Mouse (Mus musculus) olfactory bulb, adult 2 months (tissue): Measurements from ENCODE around the gene Cfap43. TPM values are rescaled to one million over a fixed set of nuclear protein-coding genes. Genes with fewer than 3 reads are reported as not detected.

Source experiments
- H3K27ac ChIP-seq: fragments of 200-500 bp; 2 replicates; pipeline ENCODE4 v1.5.1; 2012; ENCODE audit warnings: low read depth, low read length; ENCODE audit not compliant: insufficient read depth
- H3K4me1 ChIP-seq: fragments of 200-500 bp; 2 replicates; pipeline ENCODE4 v1.6.1; 2012; ENCODE audit warnings: low read length; ENCODE audit not compliant: control insufficient read depth, insufficient read depth
- H3K4me3 ChIP-seq: fragments of 200-500 bp; 2 replicates; pipeline ENCODE4 v1.5.1; 2012; ENCODE audit warnings: mild to moderate bottlenecking, low read depth, low read length, moderate library complexity; ENCODE audit not compliant: insufficient read depth
- CTCF ChIP-seq: fragments of 200-500 bp; IDR thresholded peaks from 2 replicates; pipeline ENCODE4 v1.5.1; 2012; ENCODE audit warnings: low read depth, mild to moderate bottlenecking, low read length, moderate library complexity; ENCODE audit not compliant: insufficient read depth
- POLR2A ChIP-seq: fragments of 200-500 bp; IDR thresholded peaks from 2 replicates; pipeline ENCODE4 v1.6.1; 2012; ENCODE audit warnings: mild to moderate bottlenecking, low read depth, low read length, moderate library complexity; ENCODE audit not compliant: insufficient read depth
- WGBS: fragments of 180-500 bp; shearing (Covaris S2); methylation state at CpG from one replicate; pipeline ENCODE4 v1.1.7; 2018; 5-methylcytosine and 5-hydroxymethylcytosine counted together
- polyA plus RNA-seq: library from polyadenylated mRNA; stranded (reverse); fragments of >200 nt; gene quantifications from 2 replicates; pipeline ENCODE4 v1.2.4, GENCODE M21; 2012; ENCODE audit warnings: low replicate concordance; ENCODE audit not compliant: missing spikeins, insufficient read depth, insufficient read length

The Cfap43 gene
- polyA plus RNA-seq, 1 experiment: not detected

DNA sequence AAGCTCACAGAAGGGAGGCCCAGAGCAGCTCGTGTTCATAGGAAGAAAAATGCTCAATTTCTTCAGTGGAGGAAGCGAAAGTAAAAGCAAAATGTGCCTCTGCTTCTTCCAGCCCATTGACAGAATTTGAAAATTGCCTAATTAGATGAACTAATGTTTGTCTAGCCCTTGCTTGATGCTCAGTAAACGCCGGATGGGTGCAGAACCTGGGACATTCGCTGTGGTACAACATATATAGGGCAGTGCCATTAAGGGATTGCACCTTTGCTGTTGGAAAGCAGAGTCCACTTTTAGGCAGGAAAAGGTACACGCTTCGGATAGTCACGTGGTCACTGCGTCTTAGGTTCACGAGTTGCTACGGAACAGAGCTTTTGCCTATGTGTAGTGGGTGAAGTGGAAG, 17.4 kb upstream of the Cfap43 start:
- Histone ChIP-seq H3K27ac (no peak overlapping the region), H3K4me1 (peaks cover 14% of the 10 kb centered on the region), H3K4me3 (no peak overlapping the region)
- TF ChIP-seq CTCF (no peak), POLR2A (no peak)
- WGBS: 84% methylated on average over 11 of the region's 11 CpGs

DNA sequence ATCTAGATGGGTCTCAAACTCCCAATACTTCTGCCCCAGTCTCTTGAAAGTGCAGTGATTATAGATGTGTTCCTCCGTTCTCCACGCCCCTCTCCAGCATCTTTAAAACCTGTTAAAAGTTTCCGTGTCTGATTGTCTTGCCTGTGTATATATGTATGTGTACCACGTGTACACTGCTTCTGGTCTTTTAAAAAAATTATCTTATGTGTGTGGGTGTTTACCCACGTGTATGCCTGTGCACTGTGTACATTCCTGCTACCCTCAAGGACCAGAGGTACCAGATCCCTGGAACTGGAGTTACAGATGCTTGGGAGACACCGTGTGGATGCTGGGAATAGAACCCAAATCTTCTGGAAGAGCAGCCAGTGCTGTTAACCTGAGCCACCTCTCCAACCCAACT, 16.4 kb upstream of the Cfap43 start:
- Histone ChIP-seq H3K27ac (no peak overlapping the region), H3K4me3 (no peak overlapping the region), H3K4me1 (peaks cover 14% of the 10 kb centered on the region)
- WGBS: 88% methylated on average over 6 of the region's 6 CpGs
- TF ChIP-seq POLR2A (no peak), CTCF (no peak)

DNA sequence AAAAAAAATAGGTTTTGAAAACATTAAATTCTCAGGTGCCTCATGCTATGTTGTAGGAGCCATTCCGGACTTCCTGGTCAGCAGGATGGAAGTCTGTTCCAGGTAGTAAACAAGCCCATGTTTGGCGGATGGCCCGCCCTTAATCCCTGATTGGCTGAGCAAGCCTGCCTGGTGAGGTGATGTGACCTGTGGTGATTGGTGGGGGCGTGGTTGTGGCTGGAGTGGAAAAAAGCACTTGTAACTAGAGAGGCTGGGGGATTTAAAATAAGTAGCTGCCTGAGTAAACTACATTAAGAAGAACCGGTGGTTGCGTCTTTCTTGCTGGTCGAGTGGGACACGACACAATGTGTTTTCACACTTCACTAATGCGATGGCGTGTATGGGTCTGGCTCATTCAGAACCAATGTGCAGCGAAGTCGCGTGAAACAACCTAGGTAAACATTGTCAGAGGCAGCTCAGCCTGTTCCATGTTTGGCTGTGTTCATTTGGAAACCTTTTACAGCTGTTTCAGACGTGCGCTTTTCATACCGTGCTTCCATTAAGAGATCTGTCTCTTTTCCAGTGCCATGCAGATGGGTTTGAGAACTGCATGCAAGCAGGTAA, 15.7 kb upstream of the Cfap43 start:
- Histone ChIP-seq H3K4me1 (peaks cover 12% of the 10 kb centered on the region), H3K4me3 (no peak overlapping the region), H3K27ac (no peak overlapping the region)
- 77% methylated on average over 16 of the region's 16 CpGs for WGBS
- TF ChIP-seq POLR2A (no peak), CTCF (no peak)

DNA sequence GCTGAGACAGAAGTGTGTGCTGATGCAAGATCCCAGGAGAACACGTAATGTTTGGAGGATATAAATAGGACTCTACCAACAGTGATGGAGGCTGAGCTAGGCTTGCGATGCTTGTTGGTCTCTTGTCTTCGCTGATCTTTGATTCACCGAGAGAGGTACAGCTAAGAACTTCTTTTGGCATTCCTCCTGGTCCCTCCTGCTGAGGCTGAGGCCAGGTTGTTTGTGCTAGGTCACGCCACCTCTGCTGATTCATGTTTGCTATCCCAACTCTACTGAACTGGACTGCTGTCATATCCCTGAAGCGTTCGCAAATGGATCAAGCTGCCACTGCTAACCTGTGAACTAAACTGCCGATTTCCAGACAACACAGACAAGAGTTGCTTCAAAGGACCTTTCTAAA, 15.1 kb upstream of the Cfap43 start:
- Histone ChIP-seq H3K4me1 (peaks cover 12% of the 10 kb centered on the region), H3K4me3 (no peak overlapping the region), H3K27ac (no peak overlapping the region)
- 93% methylated on average over 8 of the region's 8 CpGs for WGBS
- TF ChIP-seq POLR2A (no peak), CTCF (no peak)

DNA sequence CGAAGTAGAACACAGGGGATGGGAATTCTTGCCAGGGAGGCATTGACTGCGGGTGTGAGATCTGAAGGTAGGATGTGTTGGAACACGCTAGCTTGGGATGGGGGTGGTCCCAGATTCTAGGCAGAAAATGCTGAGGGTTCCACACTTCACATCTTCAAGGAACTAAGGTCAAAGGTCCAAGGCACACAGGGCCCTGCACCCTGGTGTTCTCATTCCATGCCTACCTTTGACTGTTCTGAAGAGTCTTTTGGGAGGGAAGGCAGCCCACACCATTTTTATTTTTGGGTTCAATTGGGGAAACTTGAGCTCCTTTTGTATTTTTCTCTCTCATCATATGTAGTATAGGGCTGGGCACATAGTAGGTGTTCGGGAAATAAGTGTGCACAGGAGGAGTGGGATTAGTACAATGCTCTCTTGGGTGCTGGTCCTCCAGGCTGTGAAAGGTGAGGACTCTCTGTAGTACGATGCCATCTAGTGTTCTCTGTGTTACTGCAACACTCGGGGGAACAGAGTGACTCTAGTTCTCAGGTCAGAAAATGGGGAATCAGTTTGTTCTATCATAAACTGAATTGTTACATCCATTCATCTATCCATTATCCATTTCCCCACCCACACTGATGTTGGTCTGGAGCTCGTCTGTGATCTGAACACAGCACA, 13.0 kb upstream of the Cfap43 start:
- TF ChIP-seq CTCF (no peak), POLR2A (no peak)
- WGBS: 41% methylated on average over 7 of the region's 7 CpGs
- Histone ChIP-seq H3K4me3 (no peak overlapping the region), H3K27ac (no peak overlapping the region), H3K4me1 (no peaks in the 10 kb centered on the region)

DNA sequence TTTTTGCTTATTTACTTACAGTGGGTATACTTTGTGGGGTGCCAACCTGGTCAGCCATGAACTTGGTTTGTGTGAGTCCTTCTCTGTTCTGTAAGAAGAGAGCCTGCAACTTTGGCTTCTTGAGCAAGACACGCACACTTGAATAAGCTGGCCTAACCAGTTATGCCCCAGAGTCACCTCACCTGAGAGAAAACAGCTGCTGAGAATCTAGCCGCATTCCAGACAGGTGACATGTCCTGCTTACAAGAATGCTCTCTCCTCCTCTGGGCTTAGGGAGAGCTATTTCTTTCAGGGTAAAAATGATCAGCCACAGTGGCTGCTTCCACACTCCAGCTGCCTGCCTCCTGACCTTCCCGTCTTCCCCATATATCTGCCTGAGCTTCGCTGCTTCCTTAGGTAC, 10.0 kb upstream of the Cfap43 start:
- 94% methylated on average over 4 of the region's 4 CpGs for WGBS
- TF ChIP-seq POLR2A: no peak
- TF ChIP-seq CTCF: no peak
- no peak overlapping the region for H3K4me3 ChIP-seq
- no peak overlapping the region for H3K27ac ChIP-seq
- H3K4me1 ChIP-seq: no peaks in the 10 kb centered on the region

DNA sequence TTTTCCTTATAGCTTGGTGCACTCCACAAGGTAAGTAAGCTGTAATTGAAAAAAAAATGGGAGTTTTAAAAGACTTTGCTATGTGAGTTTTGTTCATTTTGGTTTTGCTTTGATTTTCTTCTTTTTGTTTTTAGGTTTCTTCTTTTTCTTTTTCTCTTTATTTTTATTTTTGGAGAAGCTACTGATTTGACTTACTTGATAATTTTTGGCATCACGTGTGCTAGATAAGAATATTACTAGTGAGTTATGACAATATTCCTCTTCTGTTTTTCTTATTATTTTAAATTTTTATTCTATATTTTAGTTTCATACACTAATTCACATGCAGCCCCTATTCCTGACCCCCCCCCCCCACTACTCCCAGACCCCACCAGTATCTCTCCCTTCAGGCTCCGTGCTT, 7.9 kb upstream of the Cfap43 start:
- H3K4me3 ChIP-seq: no peak overlapping the region
- H3K4me1 ChIP-seq: no peaks in the 10 kb centered on the region
- WGBS: 94% methylated on average over 2 of the region's 2 CpGs
- no peak overlapping the region for H3K27ac ChIP-seq
- no peak for TF ChIP-seq POLR2A
- TF ChIP-seq CTCF: no peak

DNA sequence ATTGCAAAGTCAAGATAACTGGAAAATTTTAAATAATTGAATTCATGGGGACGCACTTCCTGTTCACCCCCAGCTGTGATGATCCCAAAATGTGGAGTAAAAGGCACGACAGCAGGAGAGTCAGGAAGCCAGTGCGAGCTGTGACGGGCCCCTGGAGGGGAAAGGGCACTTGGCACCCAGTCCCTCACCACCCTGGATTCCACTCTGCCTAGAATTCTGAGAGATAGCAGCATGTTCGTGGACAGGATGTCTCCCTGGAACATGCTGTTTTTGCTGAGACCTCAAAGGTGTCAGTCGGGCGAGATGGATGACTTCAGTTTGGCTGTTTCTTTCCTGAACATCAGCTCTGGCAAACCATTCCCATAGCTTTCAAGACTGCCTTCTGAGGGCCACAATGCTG, 6.7 kb upstream of the Cfap43 start:
- WGBS: 87% methylated on average over 7 of the region's 7 CpGs
- no peak for TF ChIP-seq CTCF
- TF ChIP-seq POLR2A: no peak
- Histone ChIP-seq H3K27ac (no peak overlapping the region), H3K4me3 (no peak overlapping the region), H3K4me1 (no peaks in the 10 kb centered on the region)

DNA sequence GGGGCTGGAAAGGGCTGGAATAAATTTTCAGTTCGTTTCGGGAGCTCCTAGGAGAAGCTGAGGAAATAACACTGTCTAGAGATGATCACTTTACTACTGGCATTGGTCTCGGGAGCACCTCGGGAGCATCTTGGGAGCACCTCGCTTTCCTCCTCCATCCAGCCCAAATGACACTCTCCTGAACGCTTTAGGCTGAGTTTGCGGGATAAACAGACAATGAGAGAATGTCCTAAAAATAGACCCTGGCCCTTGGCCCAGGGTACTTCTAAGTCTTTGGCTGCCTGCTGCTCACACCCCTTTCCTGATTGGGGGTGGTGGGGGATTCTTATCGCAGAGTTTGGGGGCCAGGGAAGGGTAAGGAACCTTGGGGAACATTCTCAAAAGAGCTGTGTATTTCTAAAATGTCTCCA, 884 bp upstream of the Cfap43 start:
- H3K4me3 ChIP-seq: no peak overlapping the region

More for the DNA sequence above, 884 bp upstream of the Cfap43 start:
- Histone ChIP-seq H3K27ac (no peak overlapping the region), H3K4me1 (peaks cover 7% of the 10 kb centered on the region)
- WGBS: 1% methylated on average over 8 of the region's 8 CpGs
- no peak for TF ChIP-seq POLR2A
- TF ChIP-seq CTCF: no peak
